Mouse (Mus musculus) embryonic fibroblast, embryonic 13.5 days (primary cell): ENCODE measurements around the gene Slc28a1. TPM values are rescaled to one million over a fixed set of nuclear protein-coding genes. Genes with fewer than 3 reads are reported as not detected.

ENCODE experiments used
- H3K27ac ChIP-seq: 2 replicates; pipeline ENCODE4 v1.5.1; 2012; ENCODE audit warnings: low read length, control low read depth, inconsistent platforms; ENCODE audit not compliant: insufficient read depth
- H3K4me1 ChIP-seq: 2 replicates; pipeline ENCODE4 v1.6.1; 2011; ENCODE audit warnings: low read length; ENCODE audit not compliant: control insufficient read depth, insufficient read depth
- H3K4me3 ChIP-seq: 2 replicates; pipeline ENCODE4 v1.5.1; 2011; ENCODE audit warnings: mild to moderate bottlenecking, control low read depth, low read length; ENCODE audit not compliant: insufficient read depth
- CTCF ChIP-seq: IDR thresholded peaks from 2 replicates; pipeline ENCODE4 v1.5.1; 2011; ENCODE audit warnings: mild to moderate bottlenecking, control low read depth, low read length, moderate library complexity, borderline replicate concordance; ENCODE audit not compliant: insufficient read depth
- POLR2A ChIP-seq: IDR thresholded peaks from 2 replicates; pipeline ENCODE4 v1.6.1; 2011; ENCODE audit warnings: low read depth, mild to moderate bottlenecking, control low read depth, low read length, moderate library complexity
- polyA plus RNA-seq: library from polyadenylated mRNA; stranded (reverse); fragments of >200 nt; gene quantifications from 2 replicates; pipeline ENCODE4 v1.2.4, GENCODE M21; 2011; ENCODE audit warnings: low read depth; ENCODE audit not compliant: missing spikeins, insufficient read length

Slc28a1 gene
- polyA plus RNA-seq, 1 experiment = not detected

- H3K4me1 ChIP-seq = no peaks in the 10 kb centered on the region
- TF ChIP-seq CTCF = no peak
- TF ChIP-seq POLR2A = no peak
- H3K27ac ChIP-seq = no peak overlapping the region
- H3K4me3 ChIP-seq = no peak overlapping the region
Observed at GRCm38 (mm10) chr7:81158933-81159332, 44.3 kb downstream of the Slc28a1 start.

- TF ChIP-seq POLR2A (no peak), CTCF (no peak)
- H3K27ac ChIP-seq = no peak overlapping the region
- no peak overlapping the region for H3K4me3 ChIP-seq
- no peaks in the 10 kb centered on the region for H3K4me1 ChIP-seq
Observed at GRCm38 (mm10) chr7:81161666-81162065, 47.1 kb downstream of the Slc28a1 start.

- Histone ChIP-seq H3K27ac (no peak overlapping the region), H3K4me1 (no peaks in the 10 kb centered on the region), H3K4me3 (no peak overlapping the region)
- no peak for TF ChIP-seq POLR2A
- TF ChIP-seq CTCF = peak; percentile 88
Observed at GRCm38 (mm10) chr7:81162345-81162744, 47.7 kb downstream of the Slc28a1 start.

- no peak overlapping the region for H3K27ac ChIP-seq
Observed at GRCm38 (mm10) chr7:81164411-81164810, 49.8 kb downstream of the Slc28a1 start.

GRCm38 (mm10) chr7:81167124-81167523 is 52.5 kb downstream of the Slc28a1 start:
- no peak overlapping the region for H3K27ac ChIP-seq
- no peak overlapping the region for H3K4me3 ChIP-seq
- H3K4me1 ChIP-seq = no peaks in the 10 kb centered on the region
- no peak for TF ChIP-seq POLR2A
- TF ChIP-seq CTCF = no peak

More at GRCm38 (mm10) chr7:81164411-81164810, 49.8 kb downstream of the Slc28a1 start:
- no peak overlapping the region for H3K4me3 ChIP-seq
- TF ChIP-seq CTCF (no peak), POLR2A (no peak)
- H3K4me1 ChIP-seq = no peaks in the 10 kb centered on the region

GRCm38 (mm10) chr7:81169351-81169750 is 54.8 kb downstream of the Slc28a1 start:
- TF ChIP-seq POLR2A (no peak), CTCF (no peak)
- Histone ChIP-seq H3K4me3 (no peak overlapping the region), H3K4me1 (no peaks in the 10 kb centered on the region), H3K27ac (no peak overlapping the region)

GRCm38 (mm10) chr7:81173931-81174330 is 59.3 kb downstream of the Slc28a1 start:
- TF ChIP-seq CTCF (no peak), POLR2A (no peak)
- Histone ChIP-seq H3K4me3 (no peak overlapping the region), H3K27ac (no peak overlapping the region), H3K4me1 (peaks cover 3% of the 10 kb centered on the region; the same call in 1 of the 2 replicates)

GRCm38 (mm10) chr7:81174654-81175053 is 60.1 kb downstream of the Slc28a1 start:
- Histone ChIP-seq H3K4me3 (no peak overlapping the region), H3K4me1 (peaks cover 7% of the 10 kb centered on the region), H3K27ac (no peak overlapping the region)
- TF ChIP-seq CTCF (no peak), POLR2A (no peak)

GRCm38 (mm10) chr7:81176187-81176769 is 61.7 kb downstream of the Slc28a1 start:
- H3K4me3 ChIP-seq = no peak overlapping the region
- no peak overlapping the region for H3K27ac ChIP-seq
- no peak for TF ChIP-seq CTCF
- no peak for TF ChIP-seq POLR2A
- H3K4me1 ChIP-seq = peaks cover 7% of the 10 kb centered on the region

- TF ChIP-seq POLR2A (no peak), CTCF (no peak)
- Histone ChIP-seq H3K4me1 (peaks cover 13% of the 10 kb centered on the region), H3K4me3 (no peak overlapping the region), H3K27ac (peak overlapping the region; percentile 52)
Observed at GRCm38 (mm10) chr7:81179494-81179893, 64.9 kb downstream of the Slc28a1 start.
